Mouse (Mus musculus) ovary, adult 18-20 months (tissue): ENCODE measurements around the gene Cd300lg.

ENCODE experiments used
- DNase-seq: peaks from one replicate; pipeline ENCODE4 v3.0.0; 2022; ENCODE audit warnings: low spot score, mixed read lengths

The Cd300lg gene

DNA sequence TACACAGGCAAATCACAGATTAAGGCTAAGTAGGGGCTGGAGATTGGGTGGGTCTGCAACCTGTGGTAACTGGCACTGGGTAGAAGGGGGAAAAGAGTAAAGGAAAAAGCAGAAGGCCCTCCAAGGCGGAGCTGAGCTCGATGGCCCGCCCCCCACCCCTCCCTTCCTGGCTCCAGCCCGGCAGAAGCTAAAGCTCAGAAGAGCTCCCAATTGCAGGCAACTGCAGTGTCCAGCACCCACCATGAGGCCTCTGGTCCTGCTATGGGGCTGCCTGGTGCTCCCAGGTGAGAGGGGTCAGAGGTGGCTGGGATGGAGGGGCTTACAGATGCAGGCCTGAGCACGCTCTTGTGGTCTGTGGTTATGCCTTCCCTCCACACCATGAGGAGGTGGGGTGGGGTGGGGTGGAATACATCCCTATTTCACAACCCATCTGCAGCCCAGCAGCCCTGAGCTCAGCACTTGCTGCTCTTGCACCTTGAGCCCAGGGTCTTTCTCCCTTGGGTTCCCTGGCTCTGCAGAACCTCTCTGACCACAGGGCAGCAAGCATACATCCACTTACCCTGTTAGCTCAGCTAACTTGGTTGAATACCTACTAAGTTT is at the start of gene Cd300lg:
Cd300lg (plus strand) TSS at position 160 of the 600 bp plus-strand sequence.
- no peak for DNase-seq

- no peak for DNase-seq
These were observed 49.5 kb upstream of the Cd300lg start for GRCm38 (mm10) chr11:101991813-101992212.

DNA sequence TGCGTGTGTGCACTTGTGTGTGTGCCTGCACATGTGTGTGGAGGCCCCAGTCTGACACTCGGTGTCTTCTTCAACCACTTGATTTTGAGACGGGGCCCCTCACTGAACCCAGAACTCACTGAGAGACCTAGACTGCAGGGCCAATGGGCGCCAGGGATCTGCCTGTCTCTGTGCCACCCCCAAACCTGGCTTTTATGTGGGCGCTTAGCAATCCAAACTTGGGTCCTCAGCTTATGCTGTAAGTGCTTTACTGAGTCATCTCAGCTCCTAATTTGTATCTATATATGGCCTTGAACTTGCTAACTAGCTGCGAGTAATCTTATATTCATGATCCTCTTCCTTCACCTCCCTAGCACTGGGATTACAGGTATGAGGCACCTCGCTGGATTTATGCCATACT is 48.9 kb upstream of the Cd300lg start:
- DNase-seq: no peak

DNA sequence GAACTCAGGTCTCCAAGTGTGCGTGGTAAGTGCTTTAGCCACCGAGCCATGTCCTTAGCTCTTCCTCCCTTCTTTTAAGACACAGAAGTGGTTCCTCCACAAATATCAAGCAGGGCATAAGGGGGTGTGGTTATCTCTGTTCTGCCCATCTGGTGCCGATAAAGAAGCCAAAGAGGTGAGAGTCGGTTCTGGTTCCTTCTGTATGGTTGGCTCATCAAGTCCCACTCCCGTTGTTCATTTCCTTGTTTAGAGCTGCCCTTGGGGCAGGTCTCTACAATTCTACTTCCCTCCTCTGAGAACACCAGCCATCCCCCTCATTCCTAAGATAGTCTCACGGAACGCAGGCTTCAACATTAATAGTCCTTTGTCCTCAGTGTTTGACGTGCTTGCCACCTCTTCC is 47.2 kb upstream of the Cd300lg start:
- DNase-seq: no peak

DNA sequence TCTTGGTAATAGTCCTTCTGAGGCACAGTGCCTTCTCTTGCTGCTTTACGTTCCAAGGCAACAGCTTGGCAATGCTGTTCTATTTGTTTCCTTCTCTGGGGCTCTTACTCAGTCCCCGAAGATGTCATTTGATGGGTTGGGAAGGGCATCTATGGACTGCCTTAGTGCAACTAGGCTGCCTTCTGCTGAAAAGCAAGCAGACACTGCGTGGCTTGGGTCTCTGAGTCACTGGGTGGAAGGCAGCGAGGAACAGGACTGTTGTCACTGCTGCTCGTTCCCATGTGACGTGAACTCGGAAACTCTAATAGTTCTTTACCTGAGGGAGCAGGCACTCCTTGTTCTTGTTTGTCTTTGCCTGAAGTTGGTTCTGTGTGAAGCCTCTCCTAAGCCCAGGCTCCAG is 45.4 kb upstream of the Cd300lg start:
- DNase-seq: no peak

- no peak for DNase-seq
These were observed 43.1 kb upstream of the Cd300lg start for GRCm38 (mm10) chr11:101998258-101998657.

GRCm38 (mm10) chr11:101999466-101999865 is 41.8 kb upstream of the Cd300lg start:
- no peak for DNase-seq

DNA sequence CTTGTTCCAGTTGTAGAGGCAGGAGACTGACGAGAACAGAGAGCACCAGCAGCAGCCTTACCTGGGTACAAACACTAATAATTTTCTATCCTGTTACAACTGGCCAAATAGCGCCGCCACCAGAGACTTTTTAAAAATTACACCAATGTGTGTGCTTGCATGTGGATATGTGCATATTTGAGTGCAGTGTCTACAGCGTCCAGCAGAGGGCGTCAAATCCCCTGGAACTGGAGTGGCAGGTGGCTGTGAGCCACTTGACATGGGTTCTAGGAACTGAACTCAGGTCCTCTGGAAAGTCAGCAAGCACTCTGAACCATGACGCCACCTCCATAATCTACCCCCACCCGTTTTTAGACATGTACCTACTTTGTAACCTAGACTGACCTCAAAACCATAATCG is 37.1 kb upstream of the Cd300lg start:
- DNase-seq: no peak

DNA sequence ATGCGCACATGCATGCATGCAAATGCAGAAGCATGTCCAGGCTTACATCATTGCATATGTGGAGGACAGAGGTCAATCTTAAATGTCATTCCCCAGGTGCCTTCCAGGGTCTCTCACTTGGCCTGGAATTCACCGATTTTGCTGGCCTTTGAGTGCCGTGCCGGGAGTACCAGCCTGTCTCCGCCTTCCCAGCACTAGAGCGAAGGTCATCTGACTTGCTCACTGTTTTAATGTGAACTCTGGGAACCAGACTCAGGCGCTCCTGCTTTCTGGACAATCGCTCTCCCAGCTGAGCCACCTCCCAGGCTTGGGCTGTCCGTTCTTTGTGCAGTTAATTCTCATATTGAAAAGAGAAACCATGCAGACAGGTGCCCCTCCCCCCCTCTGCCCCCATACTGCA is 35.0 kb upstream of the Cd300lg start:
- no peak for DNase-seq

DNA sequence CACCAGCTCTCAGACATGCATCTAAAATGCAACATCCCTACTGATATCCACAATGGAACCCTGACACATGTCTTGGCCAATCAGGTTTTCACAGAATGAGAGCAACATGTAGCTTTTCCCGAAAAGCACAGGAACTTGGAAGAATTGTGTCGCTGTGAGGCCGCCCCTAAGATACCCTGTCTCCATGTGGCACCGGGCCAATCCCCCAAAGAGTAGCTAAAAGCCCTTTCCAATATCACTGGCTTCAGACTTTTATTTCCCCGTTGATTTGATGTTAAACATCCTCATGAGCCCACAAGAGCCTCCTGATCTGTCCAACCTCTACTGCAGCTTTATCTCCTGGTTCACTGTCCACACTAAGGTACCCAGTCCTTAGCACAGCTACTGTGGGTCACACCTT is 34.6 kb upstream of the Cd300lg start:
- no peak for DNase-seq

DNA sequence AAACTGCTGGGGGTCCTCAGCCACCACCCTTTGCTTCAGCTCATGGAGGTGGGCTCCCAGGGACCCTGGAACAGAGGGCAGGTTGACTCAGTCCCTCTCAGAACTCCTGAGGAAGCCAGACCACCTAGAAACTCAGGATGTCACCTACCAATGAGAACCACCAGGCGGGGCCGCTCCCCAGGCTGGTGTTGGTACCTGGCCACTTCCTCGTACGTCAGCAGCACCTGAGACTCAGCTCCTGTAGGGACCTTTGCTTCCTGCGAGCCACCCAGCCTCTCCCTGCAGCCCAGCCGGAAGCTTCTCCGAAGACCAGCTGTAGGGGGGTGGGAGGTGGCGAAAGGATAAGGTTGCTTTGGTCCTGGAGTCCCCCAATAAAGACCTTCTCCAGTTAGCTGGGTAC is 32.9 kb upstream of the Cd300lg start:
- no peak for DNase-seq

- DNase-seq: no peak
These were observed 32.2 kb upstream of the Cd300lg start for GRCm38 (mm10) chr11:102008954-102009637.

GRCm38 (mm10) chr11:102010140-102010539 is 31.2 kb upstream of the Cd300lg start:
- no peak for DNase-seq

- DNase-seq: no peak
These were observed 29.8 kb upstream of the Cd300lg start for GRCm38 (mm10) chr11:102011510-102011909.

DNA sequence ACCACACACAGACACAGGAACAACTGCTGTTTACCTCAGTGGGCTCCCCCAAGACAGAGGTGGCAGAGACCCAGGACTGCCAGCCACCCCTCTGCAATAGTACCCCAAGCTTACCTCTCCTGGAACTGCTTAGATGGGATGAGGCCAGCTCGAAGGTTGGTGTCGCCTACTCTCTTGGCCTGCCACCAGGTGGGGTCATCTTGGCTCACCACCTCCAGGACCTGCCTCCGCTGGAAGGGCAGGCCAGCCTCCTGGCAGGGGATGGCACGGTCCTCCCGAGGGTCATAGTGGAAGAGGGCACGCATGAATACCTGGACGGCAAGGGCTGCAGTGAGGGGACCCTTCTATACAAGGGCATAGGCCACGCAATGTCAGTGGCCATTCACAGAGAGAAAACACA is 28.1 kb upstream of the Cd300lg start:
- DNase-seq: no peak

DNA sequence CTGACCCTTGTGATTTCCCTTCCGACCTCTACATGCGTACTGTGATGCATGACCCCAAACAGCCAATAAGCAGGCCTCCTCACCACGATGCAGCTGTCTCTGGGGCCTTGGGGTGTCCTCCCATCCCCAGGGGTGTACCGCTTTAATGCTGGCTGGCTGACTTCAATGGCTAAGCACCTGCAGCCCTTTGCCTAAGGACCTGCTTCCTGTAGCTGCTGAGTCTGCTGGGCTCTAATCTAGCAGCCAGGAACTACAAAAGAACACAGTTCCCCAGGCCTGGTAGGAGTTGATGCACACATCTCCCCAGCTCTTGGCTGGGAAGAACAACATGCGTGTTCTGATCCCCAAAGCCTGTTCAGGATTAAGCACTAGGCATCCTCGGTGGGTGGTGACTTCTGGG is 25.8 kb upstream of the Cd300lg start:
- DNase-seq: no peak

DNA sequence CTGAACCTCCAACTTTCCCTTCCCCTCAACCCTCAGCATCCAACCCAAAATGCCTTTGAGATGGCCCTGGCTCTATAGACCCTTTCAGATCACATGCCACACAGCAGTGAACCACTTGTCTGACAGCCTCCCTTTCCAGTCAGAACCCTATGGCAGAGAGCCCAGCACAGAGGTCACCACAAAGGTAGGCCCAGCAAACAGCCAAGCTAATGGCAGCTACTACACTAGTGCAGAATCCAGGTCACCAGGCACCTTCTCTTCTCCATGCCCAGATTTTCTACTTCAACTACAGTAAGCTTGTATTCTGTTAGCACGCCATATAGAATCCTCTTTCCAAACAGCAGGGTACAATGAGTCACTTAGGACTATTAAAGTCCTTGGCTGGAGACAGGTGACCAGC is 25.2 kb upstream of the Cd300lg start:
- DNase-seq: no peak

DNA sequence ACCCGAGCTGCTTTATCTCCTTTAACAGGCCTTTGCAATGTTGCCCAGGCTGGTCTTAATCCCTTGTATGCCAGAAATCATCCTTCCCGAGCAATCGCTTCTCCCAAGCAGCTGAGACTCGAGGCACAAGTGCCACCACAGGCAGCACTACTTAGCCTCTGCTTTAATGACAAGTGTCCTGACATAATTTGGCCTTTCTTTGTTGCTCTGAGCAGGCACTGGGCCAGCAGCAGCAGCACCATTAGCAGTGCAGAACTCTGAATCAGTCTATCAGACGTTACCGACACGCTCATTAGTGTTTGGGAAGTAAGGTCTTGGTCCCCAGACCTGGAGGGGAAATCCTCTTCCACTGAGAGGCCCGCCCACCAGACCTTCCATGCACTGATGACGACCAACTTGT is 21.6 kb upstream of the Cd300lg start:
- no peak for DNase-seq

DNA sequence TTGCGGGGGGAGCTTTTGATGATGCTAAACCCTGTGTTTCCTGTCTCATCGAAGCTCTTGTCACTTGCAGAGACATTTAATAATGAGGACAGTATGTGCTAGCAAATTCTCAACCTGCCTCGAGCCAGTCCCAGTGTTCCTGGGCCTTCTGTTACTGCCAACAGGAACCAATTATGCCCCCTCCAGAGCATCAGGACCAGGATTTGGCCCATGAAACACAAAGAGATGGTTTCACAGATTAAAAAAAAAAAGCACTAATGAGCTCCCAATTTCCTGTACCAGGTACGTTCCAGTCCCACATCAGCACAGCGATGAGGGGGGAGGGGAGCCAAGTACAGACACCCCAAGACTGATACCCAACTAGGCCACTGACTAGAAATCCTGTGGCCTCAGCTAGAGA is 20.1 kb upstream of the Cd300lg start:
- no peak for DNase-seq

DNA sequence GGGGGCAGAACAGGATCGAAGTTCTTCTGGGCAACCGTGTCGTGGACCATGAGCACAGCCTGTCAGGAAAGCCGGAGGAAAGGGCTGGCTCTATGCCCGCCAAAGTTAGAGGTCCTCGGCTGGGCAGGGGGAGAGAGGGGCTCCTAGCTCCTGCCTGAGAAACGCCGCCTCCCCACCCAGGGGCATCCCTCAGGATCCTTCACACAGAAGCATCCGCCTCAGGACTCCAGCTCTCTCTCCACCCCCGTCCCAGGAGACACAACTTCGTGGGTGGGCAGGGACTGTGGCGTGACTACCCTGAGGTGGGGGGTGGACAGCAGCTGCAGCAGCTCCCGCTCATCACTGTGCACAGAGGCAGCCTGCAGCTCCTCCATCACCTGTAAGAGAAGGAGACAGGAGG is 17.9 kb upstream of the Cd300lg start:
- no peak for DNase-seq

- DNase-seq: no peak
These were observed 17.1 kb upstream of the Cd300lg start for GRCm38 (mm10) chr11:102024084-102024758.

DNA sequence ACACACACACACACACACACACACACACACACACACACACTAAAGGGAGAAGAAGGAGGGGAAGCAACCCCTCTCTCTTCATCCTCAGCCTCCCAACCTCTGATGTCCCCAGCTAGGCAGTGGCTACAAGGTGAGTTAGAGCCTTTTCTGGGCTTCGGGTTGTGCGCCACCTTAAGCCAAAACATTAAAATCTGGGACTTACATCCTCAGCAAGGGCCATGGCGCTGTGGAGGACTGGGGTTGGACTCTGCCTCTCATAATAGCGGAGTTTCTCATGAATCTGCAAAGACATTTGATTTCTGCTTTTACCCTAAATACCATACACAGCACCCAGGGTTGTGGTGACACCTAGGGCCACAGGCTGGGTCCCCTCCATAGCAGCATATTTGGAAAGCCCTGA is 16.4 kb upstream of the Cd300lg start:
- no peak for DNase-seq

DNA sequence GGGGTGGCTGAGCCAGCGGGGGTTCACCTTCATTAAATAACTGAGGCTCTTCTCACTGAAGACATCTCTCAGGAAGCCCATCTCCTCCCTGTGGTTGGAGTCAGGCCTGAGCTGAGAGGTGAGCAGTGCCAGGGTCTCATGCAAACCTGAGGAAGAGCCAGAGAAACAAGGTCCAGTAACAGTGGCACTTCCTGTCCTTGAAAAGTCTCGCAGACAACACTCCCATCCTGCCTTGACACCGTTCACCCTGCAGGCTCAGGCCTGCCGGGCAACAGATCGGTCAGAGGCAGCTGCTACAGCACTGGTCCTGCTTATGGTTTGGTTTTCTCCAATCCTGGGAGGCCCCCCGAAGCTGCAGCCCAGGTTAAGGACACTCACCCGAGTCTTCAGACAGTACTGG is 16.0 kb upstream of the Cd300lg start:
- no peak for DNase-seq
